Mouse (Mus musculus) midbrain, embryonic 13.5 days (tissue): ENCODE results near the gene 6430571L13Rik. TPM values are rescaled to one million over a fixed set of nuclear protein-coding genes. Genes with fewer than 3 reads are reported as not detected.
"Not testable (repeated sequence)": the region's sequence is repeated elsewhere in the genome, so short reads cannot be mapped to it uniquely, and the experiment has no call there.

Experiments
- ATAC-seq: fragments of 200-750 bp; cut with Nextera tagmentation; 2 replicates; pipeline ENCODE4 v1.8.0; 2017; ENCODE audit warnings: mild to moderate bottlenecking, moderate TSS enrichment, moderate library complexity
- H3K27ac ChIP-seq: fragments of 300-500 bp; sonication (generic); 2 replicates; pipeline ENCODE4 v1.5.1; 2015; ENCODE audit warnings: inconsistent platforms, mild to moderate bottlenecking, moderate library complexity
- H3K27me3 ChIP-seq: fragments of 300-500 bp; sonication (generic); 2 replicates; pipeline ENCODE4 v1.6.1; 2015; ENCODE audit warnings: mild to moderate bottlenecking, inconsistent platforms
- H3K36me3 ChIP-seq: fragments of 300-500 bp; sonication (generic); 2 replicates; pipeline ENCODE4 v1.6.1; 2015; ENCODE audit warnings: mild to moderate bottlenecking, inconsistent platforms
- H3K4me1 ChIP-seq: fragments of 300-500 bp; sonication (generic); replicated peaks from 2 replicates; pipeline ENCODE4 v1.6.1; 2015; ENCODE audit warnings: inconsistent platforms
- H3K4me2 ChIP-seq: fragments of 300-500 bp; sonication (generic); replicated peaks from 2 replicates; pipeline ENCODE4 v1.6.1; 2015; ENCODE audit warnings: moderate library complexity, mild to moderate bottlenecking, inconsistent platforms
- H3K4me3 ChIP-seq: fragments of 300-500 bp; sonication (generic); replicated peaks from 2 replicates; pipeline ENCODE4 v1.5.1; 2015; ENCODE audit warnings: mild to moderate bottlenecking, inconsistent platforms
- H3K9ac ChIP-seq: fragments of 300-500 bp; sonication (generic); replicated peaks from 2 replicates; pipeline ENCODE4 v1.6.1; 2015; ENCODE audit warnings: mild to moderate bottlenecking, inconsistent platforms
- H3K9me3 ChIP-seq: fragments of 300-500 bp; sonication (generic); 2 replicates; pipeline ENCODE4 v1.6.1; 2016; ENCODE audit warnings: mild to moderate bottlenecking, inconsistent platforms
- WGBS: fragments of 180-500 bp; shearing (Covaris S2); methylation state at CpG from one replicate; pipeline ENCODE4 v1.1.7; 2015; 5-methylcytosine and 5-hydroxymethylcytosine counted together
- polyA plus RNA-seq: library from polyadenylated mRNA; unstranded; fragments of >200 nt; fragmentation: Nextera tagmentation; extraction: Ambion mirVana; gene quantifications from 2 replicates; pipeline ENCODE4 v1.2.1, GENCODE M21; 2015

Gene 6430571L13Rik
- polyA plus RNA-seq, 1 experiment from 2014 or later = 6.4 TPM

- Histone ChIP-seq H3K27ac (no peak overlapping the region), H3K9ac (no peak overlapping the region), H3K36me3 (peaks cover 19% of the 10 kb centered on the region), H3K27me3 (peaks cover 4% of the 10 kb centered on the region; the same call in 1 of the 2 replicates), H3K4me1 (peaks cover 15% of the 10 kb centered on the region), H3K4me2 (no peak overlapping the region), H3K4me3 (no peak overlapping the region), H3K9me3 (no peaks in the 10 kb centered on the region)
- ATAC-seq = no peak
- WGBS = 94% methylated on average over 30 of the region's 30 CpGs
Measured at GRCm38 (mm10) chr9:107300224-107300973, 40.0 kb upstream of the 6430571L13Rik start.

- Histone ChIP-seq H3K4me2 (no peak overlapping the region), H3K9ac (no peak overlapping the region), H3K9me3 (no peaks in the 10 kb centered on the region), H3K36me3 (peaks cover 19% of the 10 kb centered on the region), H3K4me3 (no peak overlapping the region), H3K27ac (no peak overlapping the region), H3K27me3 (no peaks in the 10 kb centered on the region), H3K4me1 (peaks cover 15% of the 10 kb centered on the region)
- 86% methylated on average over 17 of the region's 17 CpGs for WGBS
- ATAC-seq = no peak
Measured at GRCm38 (mm10) chr9:107301554-107302331, 38.7 kb upstream of the 6430571L13Rik start.

GRCm38 (mm10) chr9:107302592-107302991, 37.8 kb upstream of the 6430571L13Rik start:
- H3K9me3 ChIP-seq = no peaks in the 10 kb centered on the region
- peaks cover 6% of the 10 kb centered on the region for H3K4me1 ChIP-seq
- no peak overlapping the region for H3K4me3 ChIP-seq
- H3K36me3 ChIP-seq = peaks cover 19% of the 10 kb centered on the region
- no peak overlapping the region for H3K27ac ChIP-seq
- no peak overlapping the region for H3K4me2 ChIP-seq
- H3K9ac ChIP-seq = no peak overlapping the region
- WGBS = 89% methylated on average over 7 of the region's 7 CpGs
- ATAC-seq = no peak
- no peaks in the 10 kb centered on the region for H3K27me3 ChIP-seq

- WGBS = 82% methylated on average over 9 of the region's 9 CpGs
- H3K36me3 ChIP-seq = peaks cover 19% of the 10 kb centered on the region
- H3K27ac ChIP-seq = no peak overlapping the region
- H3K27me3 ChIP-seq = no peaks in the 10 kb centered on the region
- no peaks in the 10 kb centered on the region for H3K4me1 ChIP-seq
- H3K4me2 ChIP-seq = no peak overlapping the region
- H3K9me3 ChIP-seq = no peaks in the 10 kb centered on the region
- no peak overlapping the region for H3K4me3 ChIP-seq
- H3K9ac ChIP-seq = no peak overlapping the region
- no peak for ATAC-seq
Measured at GRCm38 (mm10) chr9:107303121-107303820, 37.1 kb upstream of the 6430571L13Rik start.

- no peak overlapping the region for H3K27ac ChIP-seq
- H3K27me3 ChIP-seq = no peaks in the 10 kb centered on the region
- H3K4me1 ChIP-seq = no peaks in the 10 kb centered on the region
- ATAC-seq = no peak
- H3K4me2 ChIP-seq = no peak overlapping the region
- H3K4me3 ChIP-seq = no peak overlapping the region
- no peaks in the 10 kb centered on the region for H3K9me3 ChIP-seq
- H3K36me3 ChIP-seq = peaks cover 19% of the 10 kb centered on the region
- WGBS = 84% methylated on average over 5 of the region's 5 CpGs
- H3K9ac ChIP-seq = no peak overlapping the region
Measured at GRCm38 (mm10) chr9:107303900-107304299, 36.5 kb upstream of the 6430571L13Rik start.

GRCm38 (mm10) chr9:107304383-107304782, 36.0 kb upstream of the 6430571L13Rik start:
- Histone ChIP-seq H3K27ac (no peak overlapping the region), H3K4me2 (no peak overlapping the region), H3K4me1 (no peaks in the 10 kb centered on the region), H3K36me3 (peaks cover 19% of the 10 kb centered on the region), H3K27me3 (no peaks in the 10 kb centered on the region), H3K4me3 (no peak overlapping the region), H3K9ac (no peak overlapping the region), H3K9me3 (no peaks in the 10 kb centered on the region)
- 89% methylated on average over 3 of the region's 3 CpGs for WGBS
- ATAC-seq = no peak

GRCm38 (mm10) chr9:107305012-107305411, 35.4 kb upstream of the 6430571L13Rik start:
- Histone ChIP-seq H3K9ac (no peak overlapping the region), H3K36me3 (peaks cover 19% of the 10 kb centered on the region), H3K9me3 (no peaks in the 10 kb centered on the region), H3K4me3 (no peak overlapping the region), H3K27me3 (no peaks in the 10 kb centered on the region), H3K27ac (no peak overlapping the region), H3K4me1 (no peaks in the 10 kb centered on the region), H3K4me2 (no peak overlapping the region)
- ATAC-seq = no peak
- WGBS = 82% methylated on average over 4 of the region's 4 CpGs

GRCm38 (mm10) chr9:107305601-107306542, 34.5 kb upstream of the 6430571L13Rik start:
- Histone ChIP-seq H3K27me3 (no peaks in the 10 kb centered on the region), H3K36me3 (peaks cover 13% of the 10 kb centered on the region), H3K4me1 (no peaks in the 10 kb centered on the region), H3K4me2 (no peak overlapping the region), H3K9me3 (no peaks in the 10 kb centered on the region), H3K4me3 (no peak overlapping the region), H3K27ac (no peak overlapping the region), H3K9ac (no peak overlapping the region)
- no peak for ATAC-seq
- WGBS = 69% methylated on average over 13 of the region's 13 CpGs

GRCm38 (mm10) chr9:107306673-107307072, 33.7 kb upstream of the 6430571L13Rik start:
- not testable (repeated sequence) for H3K9me3 ChIP-seq, H3K36me3 ChIP-seq, H3K27me3 ChIP-seq, H3K4me1 ChIP-seq, H3K9ac ChIP-seq, ATAC-seq, H3K4me3 ChIP-seq, H3K4me2 ChIP-seq, H3K27ac ChIP-seq
- WGBS = 96% methylated on average over 1 of the region's 1 CpGs

- Histone ChIP-seq H3K9ac (no peak overlapping the region), H3K36me3 (0 out of 2 replicates have a peak, but pooled peaks cover under 1% of the 10 kb centered on the region), H3K27ac (no peak overlapping the region), H3K27me3 (no peaks in the 10 kb centered on the region), H3K9me3 (no peaks in the 10 kb centered on the region), H3K4me3 (no peak overlapping the region), H3K4me2 (no peak overlapping the region), H3K4me1 (no peaks in the 10 kb centered on the region)
- no peak for ATAC-seq
- 94% methylated on average over 11 of the region's 11 CpGs for WGBS
Measured at GRCm38 (mm10) chr9:107307099-107307872, 33.1 kb upstream of the 6430571L13Rik start.

GRCm38 (mm10) chr9:107307886-107308285, 32.5 kb upstream of the 6430571L13Rik start:
- Histone ChIP-seq H3K27me3 (no peaks in the 10 kb centered on the region), H3K4me2 (no peak overlapping the region), H3K4me1 (no peaks in the 10 kb centered on the region), H3K9me3 (no peaks in the 10 kb centered on the region), H3K9ac (no peak overlapping the region), H3K4me3 (no peak overlapping the region), H3K27ac (no peak overlapping the region), H3K36me3 (no peaks in the 10 kb centered on the region)
- 79% methylated on average over 12 of the region's 12 CpGs for WGBS
- ATAC-seq = no peak
